Mouse (Mus musculus) monocyte, adult 5-6 weeks (primary cell): Measurements from ENCODE around the gene Uba7. TPM values are rescaled to one million over a fixed set of nuclear protein-coding genes. Genes with fewer than 3 reads are reported as not detected.

Experiments
- ATAC-seq: fragments of 153-309, 156-312 bp; replicated peaks from 2 replicates; pipeline ENCODE4 v1.8.0; 2017; ENCODE audit warnings: mild to moderate bottlenecking; ENCODE audit not compliant: low TSS enrichment, insufficient number of reproducible peaks, severe bottlenecking, poor library complexity, low FRiP score
- total RNA-seq: library from RNA; stranded (forward); fragments of 200-1000, 200-491, 200-594 nt; gene quantifications from 3 replicates; pipeline ENCODE4 v1.2.3, GENCODE M21; 2017

Gene Uba7
- 40.1 to 97.0 TPM (median 50.1 TPM) in 3 replicates for total RNA-seq

- peak; percentile 83 for ATAC-seq
These were observed at the start of gene Uba7 for GRCm38 (mm10) chr9:107975399-107976386. Gene Uba7, plus strand, starts transcription at chr9:107975505.

- ATAC-seq, result no peak
These were observed 48.3 kb upstream of the Uba7 start for GRCm38 (mm10) chr9:107926920-107927420.

GRCm38 (mm10) chr9:107927749-107928148, 47.6 kb upstream of the Uba7 start:
- no peak for ATAC-seq

- no peak for ATAC-seq
These were observed 47.1 kb upstream of the Uba7 start, which contains the start of gene Actl11 for GRCm38 (mm10) chr9:107928169-107928568. Gene Actl11, plus strand, starts transcription at chr9:107928469.

- no peak for ATAC-seq
These were observed 43.1 kb upstream of the Uba7 start for GRCm38 (mm10) chr9:107932221-107932620.

GRCm38 (mm10) chr9:107934146-107934545, 41.2 kb upstream of the Uba7 start:
- no peak for ATAC-seq

- ATAC-seq, result no peak
These were observed 39.9 kb upstream of the Uba7 start, which contains the start of gene Camkv for GRCm38 (mm10) chr9:107935374-107935773. Gene Camkv, plus strand, starts transcription at chr9:107935674.

GRCm38 (mm10) chr9:107935790-107936214, 39.5 kb upstream of the Uba7 start:
- ATAC-seq, result no peak

- no peak for ATAC-seq
These were observed 39.0 kb upstream of the Uba7 start for GRCm38 (mm10) chr9:107936215-107936822.

- no peak for ATAC-seq
These were observed 38.5 kb upstream of the Uba7 start for GRCm38 (mm10) chr9:107936831-107937230.

GRCm38 (mm10) chr9:107947241-107948194, 27.8 kb upstream of the Uba7 start:
- ATAC-seq, result no peak

- ATAC-seq, result no peak
These were observed 26.0 kb upstream of the Uba7 start for GRCm38 (mm10) chr9:107949184-107949921.

GRCm38 (mm10) chr9:107949922-107950235, 25.4 kb upstream of the Uba7 start, which contains the start of gene Traip:
Gene Traip, plus strand, starts transcription at chr9:107950136.
- no peak for ATAC-seq

GRCm38 (mm10) chr9:107950460-107951355, 24.6 kb upstream of the Uba7 start:
- ATAC-seq, result peak; percentile 87

- ATAC-seq, result no peak
These were observed 19.6 kb upstream of the Uba7 start for GRCm38 (mm10) chr9:107955613-107956289.

GRCm38 (mm10) chr9:107957141-107957540, 18.2 kb upstream of the Uba7 start:
- no peak for ATAC-seq
